Mouse (Mus musculus) gastrocnemius, adult 2 months (tissue): ENCODE data around the gene Saal1. TPM values are rescaled to one million over a fixed set of nuclear protein-coding genes. Genes with fewer than 3 reads are reported as not detected.
A peak's percentile ranks its signal among the peaks of the same experiment; 100 is the strongest.
"Not testable (repeated sequence)": the region's sequence is repeated elsewhere in the genome, so short reads cannot be mapped to it uniquely, and the experiment has no call there.

Source experiments
- DNase-seq: peaks from one replicate; pipeline ENCODE4 v3.0.0; 2022
- H3K27ac ChIP-seq: fragments of 200-600 bp; 2 replicates; pipeline ENCODE4 v1.8.1; 2022; ENCODE audit warnings: mild to moderate bottlenecking
- H3K4me3 ChIP-seq: fragments of 200-600 bp; 2 replicates; pipeline ENCODE4 v1.8.1; 2022; ENCODE audit warnings: mild to moderate bottlenecking, moderate library complexity
- CTCF ChIP-seq: fragments of 200-600 bp; IDR thresholded peaks from 2 replicates; pipeline ENCODE4 v1.8.1; 2022; ENCODE audit warnings: antibody characterized with exemption, mild to moderate bottlenecking, moderate library complexity
- intact Hi-C: fragments of 180-260 bp; cut with DNase I; formaldehyde crosslinking; loops from one replicate; pipeline ENCODE4 v1.15.1; 2025
- long read RNA-seq, 2 experiments: library from polyadenylated mRNA; stranded (forward); transcript quantifications; one replicate each; pipeline ENCODE4 v2.0.0; 2021
- total RNA-seq, 2 experiments: library from RNA; stranded (reverse); gene quantifications; 2 replicates each; pipeline ENCODE4 v1.2.3; 2021

Gene Saal1
- total RNA-seq, result 1 to 10 TPM; 2.7 to 3.3 TPM
- long read RNA-seq, experiment 1, full-length matches to known transcripts, result 8 of 8 reads
- long read RNA-seq, experiment 1, partial matches to known transcripts, result 0 of 8 reads
- long read RNA-seq, experiment 1, other reads (novel, unspliced or antisense), result 0 of 8 reads
- long read RNA-seq, experiment 2, full-length matches to known transcripts, result 4 of 5 reads
- long read RNA-seq, experiment 2, partial matches to known transcripts, result 0 of 5 reads
- long read RNA-seq, experiment 2, other reads (novel, unspliced or antisense), result 1 of 5 reads

- Histone ChIP-seq H3K27ac (peak within 1 kb of the TSS; percentile 90), H3K4me3 (peak within 1 kb of the TSS; percentile 97)
- peak; percentile 79 for TF ChIP-seq CTCF
- peak; percentile 90 for DNase-seq
- intact Hi-C loops, result no loop called here
Observed at GRCm38 (mm10) chr7:46710390-46710844, at the start of gene Saal1. Gene Saal1 (minus strand): TSS chr7:46710680.

- intact Hi-C loops, result no loop called here
- DNase-seq, result no peak
- no peak within 1 kb of the TSS for H3K4me3 ChIP-seq
- H3K27ac ChIP-seq, result no peak within 1 kb of the TSS
- no peak for TF ChIP-seq CTCF
Observed at GRCm38 (mm10) chr7:46751490-46751889, 41.0 kb upstream of the Saal1 start, which contains the start of gene Saa2. Gene Saa2 (plus strand): TSS chr7:46751790.

- intact Hi-C loops, result no loop called here
- peak overlapping the region; percentile 40 for H3K27ac ChIP-seq
- DNase-seq, result peak; percentile 39
- H3K4me3 ChIP-seq, result no peak overlapping the region
- TF ChIP-seq CTCF, result no peak
Observed at GRCm38 (mm10) chr7:46748459-46748858, 38.0 kb upstream of the Saal1 start.

GRCm38 (mm10) chr7:46746381-46746780 lies 35.9 kb upstream of the Saal1 start:
- Histone ChIP-seq H3K4me3 (no peak overlapping the region), H3K27ac (peak overlapping the region; percentile 56)
- intact Hi-C loops, result no loop called here
- DNase-seq, result peak; percentile 57
- no peak for TF ChIP-seq CTCF

GRCm38 (mm10) chr7:46745816-46746215 lies 35.3 kb upstream of the Saal1 start:
- no peak for TF ChIP-seq CTCF
- Histone ChIP-seq H3K27ac (peak overlapping the region; percentile 56), H3K4me3 (no peak overlapping the region)
- intact Hi-C loops, result loop anchor here (2.0 kb wide), 1 partner anchor 25 kb away; no protein-coding TSS in a partner anchor
- peak; percentile 46 for DNase-seq

GRCm38 (mm10) chr7:46742880-46743279 lies 32.4 kb upstream of the Saal1 start, which contains the start of gene Saa1:
Gene Saa1 (minus strand): TSS chr7:46742980.
- DNase-seq, H3K27ac ChIP-seq, intact Hi-C loops, H3K4me3 ChIP-seq: not testable (repeated sequence)

- intact Hi-C loops, DNase-seq, H3K4me3 ChIP-seq, H3K27ac ChIP-seq: not testable (repeated sequence)
Observed at GRCm38 (mm10) chr7:46740041-46740440, 29.6 kb upstream of the Saal1 start.

- no peak for TF ChIP-seq CTCF
- no peak for DNase-seq
- intact Hi-C loops, result no loop called here
- Histone ChIP-seq H3K4me3 (no peak overlapping the region), H3K27ac (no peak overlapping the region)
Observed at GRCm38 (mm10) chr7:46738561-46739460, 28.3 kb upstream of the Saal1 start.

GRCm38 (mm10) chr7:46734983-46735382 lies 24.5 kb upstream of the Saal1 start:
- H3K27ac ChIP-seq, result no peak overlapping the region
- no peak overlapping the region for H3K4me3 ChIP-seq
- no peak for TF ChIP-seq CTCF
- intact Hi-C loops, result no loop called here
- no peak for DNase-seq

- TF ChIP-seq CTCF, result no peak
- H3K4me3 ChIP-seq, result no peak within 1 kb of the TSS
- DNase-seq, result no peak
Observed at GRCm38 (mm10) chr7:46732458-46732857, 22.0 kb upstream of the Saal1 start, which contains the start of gene Saa4. Gene Saa4 (minus strand): TSS chr7:46732603.

GRCm38 (mm10) chr7:46727584-46727983 lies 17.1 kb upstream of the Saal1 start:
- no peak overlapping the region for H3K4me3 ChIP-seq
- intact Hi-C loops, result loop anchor here (5.0 kb wide), 1 partner anchor 35 kb away; no protein-coding TSS in a partner anchor
- no peak overlapping the region for H3K27ac ChIP-seq
- no peak for TF ChIP-seq CTCF
- no peak for DNase-seq

More at GRCm38 (mm10) chr7:46732458-46732857, 22.0 kb upstream of the Saal1 start, which contains the start of gene Saa4:
- no peak within 1 kb of the TSS for H3K27ac ChIP-seq
- intact Hi-C loops, result no loop called here

- Histone ChIP-seq H3K4me3 (no peak overlapping the region), H3K27ac (no peak overlapping the region)
- no peak for TF ChIP-seq CTCF
- intact Hi-C loops, result no loop called here
- DNase-seq, result no peak
Observed at GRCm38 (mm10) chr7:46724396-46724795, 13.9 kb upstream of the Saal1 start.

GRCm38 (mm10) chr7:46723849-46724248 lies 13.4 kb upstream of the Saal1 start:
- no peak overlapping the region for H3K27ac ChIP-seq
- intact Hi-C loops, result no loop called here
- no peak overlapping the region for H3K4me3 ChIP-seq
- TF ChIP-seq CTCF, result no peak
- no peak for DNase-seq
